Mouse (Mus musculus) regulatory T cell (primary cell): ENCODE data around the gene Ces2h.
"Not testable (repeated sequence)": the region's sequence is repeated elsewhere in the genome, so short reads cannot be mapped to it uniquely, and the experiment has no call there.

ENCODE experiments used
- in situ Hi-C: fragments of 300-600 bp; cut with MboI, MseI; formaldehyde crosslinking; loops from one replicate; pipeline ENCODE4 v1.15.1; 2025; ENCODE audit warnings: high pct_unique_total_duplicates

The Ces2h gene

DNA sequence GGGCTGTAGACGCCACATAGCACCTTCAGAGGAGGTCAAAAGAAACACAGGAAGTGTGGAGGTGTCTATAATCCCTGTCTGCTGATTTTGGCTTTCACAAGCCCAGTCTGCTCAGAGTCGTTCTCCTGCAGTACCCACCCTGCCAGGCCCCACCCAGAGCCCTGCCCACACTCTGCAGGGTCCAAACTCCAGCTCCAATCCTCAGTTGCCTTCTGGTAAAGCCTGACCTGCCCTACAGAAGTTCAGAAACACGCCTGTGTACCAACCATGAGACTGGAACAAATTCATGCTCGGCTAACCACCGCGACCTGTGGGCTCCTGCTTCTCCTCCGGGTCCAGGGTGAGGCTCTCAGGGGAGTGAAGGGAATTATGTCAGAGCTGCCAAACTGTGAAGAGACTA lies at the start of gene Ces2h:
Gene Ces2h, plus strand, starts transcription at position 268 of the 400 bp plus-strand sequence.
- in situ Hi-C loops: no loop called here

DNA sequence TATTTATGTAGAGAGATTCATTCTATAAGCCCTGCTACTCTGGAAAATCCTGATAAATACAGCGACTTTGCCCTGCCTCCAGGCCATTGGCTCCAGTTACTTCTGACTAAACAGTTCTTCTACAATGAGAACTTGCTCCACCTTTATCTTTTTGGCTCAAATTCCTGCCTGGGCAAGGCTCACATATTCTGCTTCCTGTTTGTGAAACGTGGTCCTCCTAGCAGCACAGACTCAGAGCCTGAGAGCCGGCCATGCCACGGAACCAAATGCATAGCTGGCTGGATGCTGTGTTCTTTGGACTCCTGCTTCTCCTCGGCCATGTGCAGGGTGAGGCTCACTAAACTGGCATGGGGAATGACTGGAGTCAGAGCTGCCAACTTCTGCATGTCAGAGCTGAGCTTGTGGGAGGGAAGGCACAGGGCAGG lies 39.1 kb upstream of the Ces2h start, which contains the start of gene Ces2g:
Gene Ces2g, plus strand, starts transcription at position 182 of the 425 bp plus-strand sequence.
- in situ Hi-C loops: no loop called here

DNA sequence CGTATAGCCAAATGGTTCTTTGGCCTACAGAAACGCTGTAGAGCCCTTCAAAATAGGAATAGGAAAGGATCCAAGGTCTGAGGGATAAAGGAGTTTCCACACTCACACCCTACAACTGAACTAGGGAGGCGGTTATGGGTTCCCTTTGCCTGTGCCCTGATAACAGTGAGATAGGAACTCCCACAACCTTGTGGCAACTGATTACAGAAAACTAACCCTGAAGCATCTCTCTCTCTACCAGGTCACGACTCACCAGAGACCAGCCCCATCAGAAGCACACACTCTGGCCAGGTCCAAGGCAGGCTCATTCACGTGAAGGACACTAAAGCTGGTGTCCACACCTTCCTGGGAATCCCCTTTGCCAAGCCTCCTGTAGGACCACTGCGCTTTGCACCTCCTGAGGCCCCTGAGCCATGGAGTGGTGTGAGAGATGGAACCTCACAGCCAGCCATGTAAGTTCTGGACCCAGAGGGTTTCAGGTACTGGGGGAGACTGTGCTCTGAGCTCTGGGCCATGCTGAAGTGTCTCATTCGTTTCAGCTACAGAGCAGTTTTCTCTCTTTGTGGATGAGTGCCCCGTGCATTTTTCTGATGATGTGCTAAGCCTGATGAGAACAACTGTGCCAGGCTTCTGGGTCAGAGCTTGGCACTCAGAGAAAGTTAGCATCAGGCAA lies 38.3 kb upstream of the Ces2h start:
- in situ Hi-C loops: no loop called here

DNA sequence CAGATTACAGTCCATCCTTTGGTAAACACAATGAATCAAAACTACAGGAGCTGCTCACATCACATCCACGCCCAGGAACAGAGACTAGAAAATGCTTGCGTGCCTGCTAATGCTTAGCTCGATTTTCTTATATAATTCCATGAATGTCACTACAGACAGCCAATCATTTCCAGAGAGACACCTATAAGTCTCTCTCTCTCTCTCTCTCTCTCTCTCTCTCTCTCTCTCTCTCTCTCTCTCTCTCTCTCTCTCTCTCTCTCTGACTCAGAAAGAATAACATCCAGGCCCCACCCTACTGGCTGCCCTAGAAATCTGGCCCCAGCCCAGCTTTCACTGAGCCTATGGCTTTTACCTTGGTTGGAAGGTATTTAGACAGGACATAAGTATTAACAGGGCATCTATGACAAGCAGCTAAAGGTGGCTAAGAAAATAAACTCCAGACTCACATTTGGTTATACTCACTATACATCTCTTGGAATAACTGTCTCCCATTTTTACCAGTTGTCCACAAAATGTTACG lies 37.2 kb upstream of the Ces2h start:
- in situ Hi-C loops: no loop called here

DNA sequence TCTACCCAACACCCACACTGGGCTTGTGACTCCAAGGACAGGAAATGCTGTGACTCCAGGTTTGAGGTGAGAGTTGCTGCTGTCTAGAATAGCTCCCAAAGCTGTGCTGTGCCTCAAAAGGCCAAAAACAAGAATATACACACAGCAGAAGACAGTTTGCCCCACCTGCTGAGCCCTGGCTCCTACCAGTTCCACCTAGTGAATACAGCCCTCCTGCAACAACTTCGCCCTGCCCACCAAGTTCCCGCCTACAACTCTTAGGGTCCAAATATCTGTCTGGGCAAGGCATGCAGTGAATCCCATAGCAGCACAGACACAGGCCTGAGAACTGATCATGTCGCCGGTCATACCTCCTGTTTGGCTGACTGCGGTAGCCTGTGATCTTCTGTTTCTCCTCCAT lies 16.5 kb upstream of the Ces2h start:
- in situ Hi-C loops: no loop called here

DNA sequence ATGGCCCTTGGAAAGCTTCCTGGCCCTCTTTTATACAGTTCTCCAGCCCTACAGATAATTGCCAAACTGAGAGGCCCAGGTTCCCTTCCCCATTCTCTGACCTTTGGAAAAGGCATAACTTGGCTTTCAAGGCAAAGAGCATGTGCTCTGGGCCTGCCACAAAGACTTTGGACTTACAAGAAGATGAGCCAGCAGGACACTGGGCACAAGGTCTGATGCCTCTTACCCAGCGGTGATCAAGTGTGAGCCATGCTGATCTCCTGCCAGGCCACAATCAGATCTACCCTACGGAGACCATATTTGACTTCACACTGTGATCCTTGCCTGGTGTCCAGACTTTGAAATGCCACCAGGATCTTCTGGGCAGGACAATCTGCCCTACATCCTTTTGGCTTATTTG lies 15.7 kb upstream of the Ces2h start:
- in situ Hi-C loops: no loop called here

DNA sequence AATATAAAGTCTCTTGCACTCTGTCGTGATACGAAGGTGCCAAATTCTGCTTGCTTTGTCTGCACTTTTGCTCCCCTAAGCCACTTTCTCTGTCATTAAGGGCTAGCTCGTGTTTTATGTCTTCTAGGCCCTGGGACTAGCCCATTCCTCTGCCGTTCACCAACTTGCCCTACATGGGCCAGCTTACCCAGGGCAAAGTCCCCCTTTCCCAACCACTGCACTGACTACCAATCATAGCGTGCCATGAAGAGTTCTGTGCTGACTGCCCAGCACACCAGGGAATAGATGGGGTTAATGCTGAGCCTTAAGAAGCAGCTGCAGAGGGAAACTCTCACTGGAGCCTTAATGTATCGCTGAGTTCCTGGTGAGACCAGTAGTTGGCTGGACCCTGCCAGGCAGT lies 2.5 kb upstream of the Ces2h start:
- in situ Hi-C loops: no loop called here

DNA sequence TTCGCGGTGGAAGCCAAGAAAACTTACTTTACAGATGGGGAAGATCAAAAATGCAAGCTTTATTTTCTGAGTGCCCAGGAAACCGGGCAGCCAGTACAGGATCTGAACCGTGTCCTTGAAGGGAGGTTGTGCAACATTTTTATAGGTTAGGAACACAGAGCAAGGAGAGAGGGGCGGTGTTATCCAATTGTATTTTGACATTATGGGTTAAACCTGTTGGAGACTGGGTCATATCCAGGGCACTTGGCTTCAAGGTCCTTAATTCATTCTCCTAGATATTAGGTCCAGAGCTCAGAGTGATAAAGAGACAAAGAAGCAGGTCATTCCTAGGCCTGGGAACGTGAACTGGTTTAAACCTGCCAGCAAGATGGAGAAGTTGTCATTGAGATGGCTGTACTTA lies 1.5 kb upstream of the Ces2h start:
- in situ Hi-C loops: no loop called here

DNA sequence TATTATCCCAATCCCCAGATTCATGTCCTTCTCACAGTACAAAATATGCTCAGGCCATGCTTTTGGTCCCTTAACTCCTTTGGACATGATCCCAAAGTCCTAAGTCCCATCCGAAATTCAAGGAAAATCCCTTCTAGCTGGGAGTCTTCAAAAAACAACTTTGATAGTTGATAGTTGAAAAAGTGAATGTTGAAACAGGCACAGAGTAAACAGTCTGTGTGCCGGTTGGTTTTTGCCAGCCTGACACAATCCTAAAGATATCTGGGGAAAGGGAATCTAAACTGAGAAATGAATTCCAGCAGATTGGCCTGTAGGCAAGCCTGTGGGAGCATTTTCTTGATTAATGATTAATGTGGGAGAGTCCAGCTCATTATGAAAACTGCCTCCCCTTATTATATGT lies 9.3 kb downstream of the Ces2h start:
- in situ Hi-C loops: no loop called here

DNA sequence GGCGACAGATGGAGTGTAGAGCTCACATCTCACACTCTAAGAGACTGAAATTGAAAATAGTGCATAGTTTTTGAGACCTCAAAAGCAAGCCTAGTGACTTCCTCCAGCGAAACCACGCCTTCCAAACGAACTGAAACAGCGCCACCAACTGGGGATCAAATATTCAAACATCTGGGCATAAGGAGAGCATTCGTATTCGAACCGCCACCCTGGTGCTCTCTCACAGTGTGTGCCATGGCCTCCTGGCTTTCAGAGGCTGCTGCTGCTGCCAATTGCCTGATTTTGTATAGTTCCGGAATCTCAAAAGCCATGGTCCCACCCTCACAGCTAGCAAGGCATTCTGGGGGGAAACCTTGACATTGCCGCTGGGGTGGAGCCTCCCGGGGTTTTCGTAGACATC lies 10.5 kb downstream of the Ces2h start:
- in situ Hi-C loops: no loop called here

DNA sequence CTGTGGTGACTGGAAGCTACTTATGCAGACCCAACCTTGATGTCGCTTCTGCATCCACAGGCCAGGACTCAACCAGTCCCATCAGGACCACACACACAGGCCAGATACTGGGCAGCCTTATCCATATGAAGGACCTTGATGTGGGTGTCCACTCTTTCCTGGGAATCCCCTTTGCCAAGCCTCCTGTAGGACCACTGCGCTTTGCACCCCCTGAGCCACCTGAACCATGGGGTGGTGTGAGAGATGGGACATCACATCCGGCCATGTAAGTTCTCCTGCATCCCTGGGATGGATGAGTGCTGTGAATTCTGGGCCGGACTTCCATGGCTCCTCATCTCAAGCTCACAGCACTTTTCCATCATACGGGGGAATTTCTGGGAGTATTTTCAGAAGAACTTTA lies 13.7 kb downstream of the Ces2h start:
- in situ Hi-C loops: no loop called here

DNA sequence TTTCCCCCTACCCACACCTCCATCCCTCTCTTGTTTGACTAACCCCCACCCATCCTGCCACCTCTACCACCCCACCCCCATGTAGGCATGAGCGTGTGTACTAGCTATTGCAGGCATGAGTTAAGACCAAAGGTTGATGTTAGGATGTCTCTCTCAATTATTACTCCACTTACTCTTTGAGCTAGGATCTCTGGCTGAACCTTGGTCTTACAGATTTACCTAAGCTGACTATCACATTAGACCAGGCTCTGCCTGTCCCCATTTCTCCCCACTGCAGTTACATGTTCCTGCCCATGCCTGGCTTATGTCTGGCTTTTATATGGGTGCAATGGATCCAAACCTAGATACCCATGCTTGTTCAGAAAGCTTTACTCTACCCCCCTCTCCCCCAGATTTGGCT lies 21.3 kb downstream of the Ces2h start:
- in situ Hi-C loops: no loop called here

DNA sequence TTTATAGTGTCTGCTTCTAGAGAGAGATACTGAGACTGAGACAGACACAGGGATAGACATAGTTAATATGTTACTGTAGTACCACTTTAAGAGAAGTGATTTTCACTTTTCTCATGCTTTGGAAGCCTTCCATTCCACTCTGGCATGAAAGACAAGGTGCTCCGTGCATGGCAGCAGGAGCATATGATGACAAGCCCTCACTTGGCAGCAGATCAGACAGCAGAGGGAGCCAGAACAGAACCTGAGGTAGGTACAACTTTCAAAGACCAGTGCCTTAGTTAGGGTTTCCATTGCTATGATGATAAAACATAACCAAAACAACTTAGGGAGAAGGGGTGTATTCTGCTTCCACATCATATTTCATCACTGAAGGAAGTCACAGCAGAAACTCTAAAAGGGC lies 22.4 kb downstream of the Ces2h start:
- in situ Hi-C loops: no loop called here

DNA sequence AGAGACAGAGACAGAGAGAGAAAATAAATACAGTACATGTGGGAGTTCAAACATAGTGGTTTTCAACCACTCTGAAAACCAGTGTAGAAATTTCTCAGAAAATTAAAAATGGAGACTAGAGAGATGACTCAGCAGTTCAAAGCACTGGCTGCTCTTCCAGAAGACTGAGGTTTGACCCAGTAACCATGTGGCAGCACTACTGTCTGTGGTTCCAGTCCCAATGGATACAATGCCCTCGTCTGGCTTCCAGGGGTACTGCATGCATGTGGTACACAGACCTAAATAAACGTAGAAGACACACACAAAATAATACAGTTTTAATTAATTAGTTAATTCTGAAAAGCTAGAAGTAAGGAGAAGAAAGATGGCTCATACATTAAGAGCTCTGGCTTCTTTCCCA lies 24.4 kb downstream of the Ces2h start:
- in situ Hi-C loops: no loop called here

DNA sequence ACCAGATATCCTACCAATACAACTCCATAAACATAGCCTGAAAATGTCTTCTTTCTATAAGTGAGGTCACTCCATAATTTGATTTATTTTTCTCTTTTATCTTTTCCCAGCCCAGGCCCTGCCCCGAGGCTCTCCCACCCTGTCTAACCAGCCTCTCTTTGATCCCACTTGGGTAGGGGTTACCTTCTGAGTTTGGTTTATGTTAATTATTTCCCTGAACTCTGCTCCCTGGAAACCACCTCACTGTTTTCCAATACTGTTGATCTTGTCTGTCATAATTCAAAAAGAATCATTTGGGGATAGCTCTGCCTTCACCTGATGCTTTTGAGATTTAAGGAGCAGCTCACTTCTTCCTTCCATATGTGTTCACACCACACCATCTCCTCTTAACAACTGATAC lies 42.9 kb downstream of the Ces2h start:
- in situ Hi-C loops: no loop called here

DNA sequence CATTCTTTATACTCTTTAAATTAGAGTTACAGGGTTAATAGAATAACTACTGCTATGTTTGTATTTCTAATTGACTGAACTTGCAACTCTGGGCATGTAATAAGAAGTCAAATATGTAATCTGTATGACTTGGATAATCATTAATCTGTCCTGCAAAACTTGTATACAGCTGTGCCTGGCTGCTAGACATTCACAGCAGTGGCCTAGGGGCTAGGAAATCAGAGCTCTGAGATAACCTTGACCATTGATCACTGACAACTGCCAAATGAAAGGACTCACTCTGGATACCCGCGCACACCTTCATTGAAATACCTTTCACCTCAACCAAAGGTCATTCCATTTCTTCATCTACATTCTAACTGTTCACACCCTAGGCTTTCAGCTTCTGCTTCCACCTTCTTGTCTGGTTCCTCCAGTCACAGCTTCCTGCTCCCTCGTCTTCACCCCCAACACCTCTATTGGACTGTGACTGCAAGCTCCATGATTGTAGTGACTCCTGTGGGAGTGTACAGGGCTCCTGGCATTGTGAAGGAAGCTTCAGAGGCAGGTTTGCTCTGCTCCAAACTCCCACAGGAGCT lies 45.3 kb downstream of the Ces2h start:
- in situ Hi-C loops: no loop called here

DNA sequence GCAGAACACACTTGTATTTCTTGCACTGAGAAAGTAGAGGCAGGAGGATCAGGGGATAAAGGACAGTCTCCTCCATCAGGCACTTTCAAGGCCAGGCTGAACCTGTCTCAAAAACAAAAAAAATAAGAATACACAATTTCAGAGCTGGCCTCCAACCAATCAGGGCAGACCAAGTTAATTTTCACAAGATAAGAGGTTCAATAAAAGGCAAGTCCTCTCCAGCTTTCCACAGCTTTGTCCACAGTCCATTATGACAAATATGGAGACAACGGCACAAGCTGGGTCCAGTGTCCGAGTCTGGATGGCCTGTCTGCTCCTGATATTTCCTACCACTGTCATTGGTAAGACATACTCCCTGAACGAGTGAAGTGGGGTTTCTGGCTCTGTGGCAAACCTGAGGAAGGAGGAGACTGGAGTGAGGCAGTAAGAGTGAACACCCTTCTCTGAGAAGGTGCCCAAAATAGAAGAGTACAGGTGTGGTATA lies 47.8 kb downstream of the Ces2h start, which contains the start of gene Ces3a:
Gene Ces3a, plus strand, starts transcription at position 231 of the 484 bp plus-strand sequence.
- in situ Hi-C loops: no loop called here

DNA sequence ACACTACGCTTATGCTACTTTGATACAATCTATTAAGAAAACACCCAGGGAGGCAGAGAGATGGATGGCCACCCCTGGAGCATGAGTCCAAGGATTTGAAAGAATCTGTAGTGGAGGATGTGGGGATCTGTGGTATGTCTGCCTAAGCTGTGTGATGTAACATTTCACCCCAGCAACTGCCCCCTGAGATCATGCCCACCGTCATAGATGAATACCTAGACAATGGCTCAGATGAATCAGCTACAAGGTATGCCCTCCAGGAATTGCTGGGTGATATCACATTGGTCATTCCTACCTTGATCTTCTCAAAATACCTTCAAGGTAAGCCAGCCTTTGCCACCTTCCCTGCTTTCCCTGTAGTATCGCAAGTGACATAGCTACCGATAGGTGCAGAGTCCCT lies 55.6 kb downstream of the Ces2h start:
- in situ Hi-C loops: loop anchor here (10.0 kb wide), 1 partner anchor 81 kb away; no protein-coding TSS in a partner anchor

DNA sequence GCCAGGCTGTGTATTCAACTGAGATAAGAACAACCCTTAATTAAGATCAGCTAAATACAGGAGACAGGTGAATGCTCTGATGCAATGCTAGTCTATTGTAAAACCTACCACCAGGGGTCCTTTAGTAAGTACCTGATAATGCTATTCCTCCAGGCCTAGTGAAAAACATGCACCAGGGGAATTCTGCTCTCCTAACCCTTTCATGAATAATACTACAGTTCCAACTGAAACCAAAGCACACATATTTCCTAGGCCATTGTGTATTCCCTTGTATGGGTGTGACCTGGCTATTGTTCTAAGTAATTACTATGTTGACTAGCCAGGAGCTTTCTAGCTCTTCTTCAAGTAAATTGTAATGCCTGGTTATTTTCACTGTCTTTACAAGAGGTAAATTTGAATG lies 59.4 kb downstream of the Ces2h start:
- in situ Hi-C loops: no loop called here

DNA sequence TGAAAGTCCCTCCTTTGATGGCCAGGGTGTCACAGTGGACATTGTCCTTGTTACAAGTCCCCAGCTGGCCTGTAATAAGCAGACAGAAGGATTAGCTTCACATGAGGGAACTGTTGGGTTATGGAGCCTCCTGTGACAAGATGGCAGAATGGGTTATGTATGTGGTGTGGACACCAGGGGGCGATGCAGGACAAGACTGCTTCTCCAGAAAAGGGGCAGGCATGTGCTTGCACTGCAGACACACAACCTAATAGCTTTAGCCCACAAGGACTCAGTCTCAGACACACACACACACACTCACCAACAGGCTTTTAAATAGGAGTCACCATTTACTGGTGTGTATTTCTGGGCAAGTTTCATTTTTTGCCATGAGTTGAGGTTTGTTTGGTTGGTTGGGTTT lies 66.1 kb downstream of the Ces2h start:
- in situ Hi-C loops: no loop called here

DNA sequence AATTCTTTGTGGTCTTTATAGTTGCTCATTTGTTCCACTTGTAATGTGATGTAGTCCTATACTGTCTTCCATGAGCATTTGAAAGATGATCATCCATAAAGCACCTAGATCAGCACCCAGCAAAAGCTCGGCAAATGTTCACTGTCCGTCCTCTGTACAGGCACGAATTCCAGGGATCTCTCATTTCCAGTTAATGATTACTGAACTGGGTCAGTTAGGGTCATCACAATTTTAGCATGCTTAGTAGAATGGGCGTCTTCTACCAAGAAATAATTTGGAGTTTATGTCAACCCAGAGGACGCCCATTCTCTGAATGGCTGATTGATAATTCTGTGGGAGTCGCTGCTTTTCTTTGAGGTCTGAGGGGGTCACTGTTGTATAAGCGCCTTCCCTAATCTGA lies 67.3 kb downstream of the Ces2h start:
- in situ Hi-C loops: not testable (repeated sequence)

DNA sequence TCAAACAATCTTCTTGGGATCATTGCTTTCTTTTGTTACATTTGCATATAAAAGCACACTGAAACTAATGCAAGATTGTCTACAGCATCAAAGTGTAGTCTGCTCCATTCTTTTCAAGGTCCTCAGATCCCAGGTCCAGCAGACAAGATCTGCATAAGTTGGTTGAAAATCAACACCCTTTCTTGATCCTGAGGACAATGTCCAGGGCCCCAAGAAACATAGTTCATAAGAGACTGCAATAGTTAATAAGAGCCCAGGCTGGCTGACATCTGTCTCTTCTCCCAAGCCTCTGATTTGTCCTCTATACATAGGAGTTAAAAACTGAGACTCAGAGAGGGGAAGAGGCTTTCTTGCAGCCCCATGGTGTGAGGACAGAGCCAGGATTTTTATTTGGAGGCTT lies 68.3 kb downstream of the Ces2h start:
- in situ Hi-C loops: no loop called here
